Mouse (Mus musculus) forebrain, embryonic 13.5 days (tissue): Measurements from ENCODE around the gene Cwc22. TPM values are rescaled to one million over a fixed set of nuclear protein-coding genes. Genes with fewer than 3 reads are reported as not detected.

ENCODE experiments used
- ATAC-seq: fragments of 200-750 bp; cut with Nextera tagmentation; 2 replicates; pipeline ENCODE4 v1.8.0; 2017
- H3K27ac ChIP-seq: fragments of 300-500 bp; sonication (generic); 2 replicates; pipeline ENCODE4 v1.5.1; 2015; ENCODE audit warnings: inconsistent platforms, mild to moderate bottlenecking, moderate library complexity
- H3K27me3 ChIP-seq: fragments of 300-500 bp; sonication (generic); 2 replicates; pipeline ENCODE4 v1.6.1; 2015; ENCODE audit warnings: mild to moderate bottlenecking, inconsistent platforms
- H3K36me3 ChIP-seq: fragments of 300-500 bp; sonication (generic); 2 replicates; pipeline ENCODE4 v1.6.1; 2015; ENCODE audit warnings: mild to moderate bottlenecking, inconsistent platforms; ENCODE audit not compliant: poor library complexity, severe bottlenecking
- H3K4me1 ChIP-seq: fragments of 300-500 bp; sonication (generic); 2 replicates; pipeline ENCODE4 v1.6.1; 2015; ENCODE audit warnings: inconsistent platforms
- H3K4me2 ChIP-seq: fragments of 300-500 bp; sonication (generic); 2 replicates; pipeline ENCODE4 v1.6.1; 2015; ENCODE audit warnings: inconsistent platforms, mild to moderate bottlenecking, moderate library complexity
- H3K4me3 ChIP-seq: fragments of 300-500 bp; sonication (generic); 2 replicates; pipeline ENCODE4 v1.5.1; 2015; ENCODE audit warnings: mild to moderate bottlenecking, inconsistent platforms
- H3K9ac ChIP-seq: fragments of 300-500 bp; sonication (generic); 2 replicates; pipeline ENCODE4 v1.6.1; 2015; ENCODE audit warnings: mild to moderate bottlenecking, inconsistent platforms
- H3K9me3 ChIP-seq: fragments of 300-500 bp; sonication (generic); replicated peaks from 2 replicates; pipeline ENCODE4 v1.6.1; 2016; ENCODE audit warnings: inconsistent platforms
- WGBS: fragments of 180-500 bp; shearing (Covaris S2); methylation state at CpG from one replicate; pipeline ENCODE4 v1.1.7; 2015; 5-methylcytosine and 5-hydroxymethylcytosine counted together
- polyA plus RNA-seq: library from polyadenylated mRNA; unstranded; fragments of >200 nt; fragmentation: Nextera tagmentation; extraction: Ambion mirVana; gene quantifications from 2 replicates; pipeline ENCODE4 v1.2.1, GENCODE M21; 2015

Gene Cwc22
- polyA plus RNA-seq, 1 experiment from 2014 or later, result 30.2 TPM

DNA sequence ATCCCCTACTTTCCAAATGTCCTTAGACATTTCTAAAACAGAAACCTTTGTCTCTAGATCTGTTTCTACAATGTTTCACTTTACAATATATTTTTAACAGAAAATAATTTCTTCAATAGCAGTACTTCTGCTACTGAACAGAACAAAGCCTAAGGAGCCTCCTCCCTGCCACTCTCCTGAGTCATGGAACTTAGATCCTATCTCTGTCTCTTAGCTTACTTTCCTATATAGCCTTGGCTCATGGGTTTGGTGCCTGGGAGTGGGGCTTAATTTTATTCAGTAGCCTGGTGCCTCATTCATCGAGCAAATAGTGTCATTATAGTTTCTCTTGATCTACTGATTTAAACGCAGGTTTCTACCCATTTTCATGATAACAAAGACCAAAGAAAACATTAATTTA is 4.2 kb downstream of the Cwc22 start:
- ATAC-seq, result no peak
- H3K27me3 ChIP-seq, result no peaks in the 10 kb centered on the region

DNA sequence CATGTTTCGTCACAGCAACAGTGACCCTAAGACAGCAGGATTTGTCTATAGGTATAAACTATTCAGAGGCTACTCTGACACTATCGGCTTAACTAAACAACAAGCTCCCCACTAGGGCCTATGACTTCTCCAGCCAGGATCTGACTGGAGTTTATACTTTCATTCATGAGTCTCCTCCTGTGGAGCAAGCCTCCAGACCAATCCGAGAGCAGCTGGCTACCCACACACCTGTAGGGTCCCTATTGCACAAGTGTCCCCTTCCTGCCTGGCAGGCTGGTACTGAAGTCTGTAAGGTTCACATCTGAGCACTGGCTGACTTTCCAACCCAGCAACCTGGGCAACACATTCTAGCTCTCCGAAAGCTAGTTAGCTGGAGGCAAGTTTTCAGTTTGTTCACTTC is 7.9 kb downstream of the Cwc22 start:
- Histone ChIP-seq H3K9ac (no peak overlapping the region), H3K27me3 (no peaks in the 10 kb centered on the region), H3K4me2 (no peak overlapping the region), H3K4me1 (no peaks in the 10 kb centered on the region; the same call in 1 of the 2 replicates), H3K27ac (no peak overlapping the region), H3K9me3 (no peaks in the 10 kb centered on the region), H3K36me3 (peaks cover 29% of the 10 kb centered on the region), H3K4me3 (no peak overlapping the region)
- 98% methylated on average over 4 of the region's 4 CpGs for WGBS
- no peak for ATAC-seq

More for the DNA sequence above, 4.2 kb downstream of the Cwc22 start:
- no peak overlapping the region for H3K9ac ChIP-seq
- no peak overlapping the region for H3K4me3 ChIP-seq
- H3K4me1 ChIP-seq, result peaks cover 13% of the 10 kb centered on the region
- 94% methylated on average over 2 of the region's 2 CpGs for WGBS
- no peaks in the 10 kb centered on the region for H3K9me3 ChIP-seq
- H3K4me2 ChIP-seq, result no peak overlapping the region
- H3K36me3 ChIP-seq, result no peaks in the 10 kb centered on the region
- no peak overlapping the region for H3K27ac ChIP-seq

DNA sequence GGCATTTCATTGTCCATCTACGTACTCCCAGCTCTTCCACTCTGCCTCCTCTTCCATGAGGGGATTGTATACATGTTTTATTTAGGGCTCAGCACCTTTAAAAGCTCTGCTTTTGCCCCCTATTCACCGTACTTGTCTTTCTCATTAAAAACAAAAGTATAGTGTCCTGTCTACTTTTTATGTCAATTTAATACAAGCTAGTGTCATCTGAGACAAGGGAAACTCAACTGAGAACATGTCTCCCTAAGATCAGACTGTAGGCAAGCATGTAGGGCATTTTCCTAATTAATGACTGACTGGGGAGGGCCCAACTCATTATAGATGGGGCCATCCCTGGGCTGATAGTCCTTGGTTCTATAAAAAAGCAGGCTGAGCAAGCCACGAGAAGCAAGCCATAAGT is 8.4 kb downstream of the Cwc22 start:
- no peak overlapping the region for H3K4me3 ChIP-seq
- H3K4me2 ChIP-seq, result no peak overlapping the region
- ATAC-seq, result no peak
- 73% methylated on average over 3 of the region's 3 CpGs for WGBS
- no peaks in the 10 kb centered on the region; the same call in 1 of the 2 replicates for H3K4me1 ChIP-seq
- peaks cover 29% of the 10 kb centered on the region for H3K36me3 ChIP-seq
- H3K27me3 ChIP-seq, result no peaks in the 10 kb centered on the region
- H3K9me3 ChIP-seq, result no peaks in the 10 kb centered on the region
- no peak overlapping the region for H3K27ac ChIP-seq
- H3K9ac ChIP-seq, result no peak overlapping the region

DNA sequence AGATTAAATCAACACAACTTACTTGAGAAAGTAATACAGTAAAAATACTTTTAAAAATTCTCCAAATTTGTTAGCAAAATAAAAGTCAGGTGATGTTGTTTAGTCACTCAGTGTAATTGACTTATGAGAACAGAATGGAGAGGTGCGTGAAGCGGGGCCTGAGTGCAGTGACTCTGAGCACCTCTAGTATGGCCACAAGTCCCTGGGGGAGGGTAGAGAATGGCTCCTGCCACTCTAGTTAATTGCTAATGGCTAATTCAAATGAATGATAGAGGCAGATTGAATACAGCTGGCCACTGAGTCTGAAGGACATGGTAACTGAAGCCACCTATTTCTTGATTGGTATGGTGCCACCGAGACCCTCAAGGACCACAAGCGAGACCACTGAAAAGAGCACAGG is 12.0 kb downstream of the Cwc22 start:
- no peaks in the 10 kb centered on the region for H3K9me3 ChIP-seq
- ATAC-seq, result no peak
- no peaks in the 10 kb centered on the region for H3K27me3 ChIP-seq
- no peak overlapping the region for H3K27ac ChIP-seq
- H3K36me3 ChIP-seq, result peaks cover 60% of the 10 kb centered on the region
- H3K4me1 ChIP-seq, result no peaks in the 10 kb centered on the region; the same call in 1 of the 2 replicates
- H3K4me2 ChIP-seq, result no peak overlapping the region
- no peak overlapping the region for H3K9ac ChIP-seq
- 87% methylated on average over 4 of the region's 4 CpGs for WGBS
- H3K4me3 ChIP-seq, result no peak overlapping the region

DNA sequence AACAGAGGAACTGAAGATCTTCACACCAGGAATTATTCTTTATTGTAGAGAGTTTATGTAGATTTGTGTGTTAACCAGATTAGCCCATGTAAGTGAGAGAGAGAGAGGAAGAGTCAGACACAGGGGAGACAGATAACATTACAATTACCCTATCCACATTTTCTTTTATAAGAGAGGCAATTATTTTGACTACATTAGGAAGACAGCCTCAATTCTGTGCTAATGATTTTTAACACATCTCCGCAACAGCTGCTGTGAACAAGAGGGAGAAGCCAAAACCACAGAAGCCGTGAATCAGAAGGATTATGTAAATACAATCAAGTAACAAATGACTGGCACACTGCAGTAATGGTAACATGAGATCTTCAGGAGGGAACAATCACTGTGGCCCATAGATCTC is 12.5 kb downstream of the Cwc22 start:
- no peaks in the 10 kb centered on the region; the same call in 1 of the 2 replicates for H3K4me1 ChIP-seq
- H3K9ac ChIP-seq, result no peak overlapping the region
- peak; percentile 41; the same call in 1 of the 2 replicates for ATAC-seq
- no peak overlapping the region for H3K4me2 ChIP-seq
- no peak overlapping the region for H3K4me3 ChIP-seq
- no peaks in the 10 kb centered on the region for H3K9me3 ChIP-seq
- H3K27ac ChIP-seq, result no peak overlapping the region
- 47% methylated on average over 2 of the region's 2 CpGs for whole genome bisulfite sequencing
- no peaks in the 10 kb centered on the region for H3K27me3 ChIP-seq
- peaks cover 65% of the 10 kb centered on the region for H3K36me3 ChIP-seq

DNA sequence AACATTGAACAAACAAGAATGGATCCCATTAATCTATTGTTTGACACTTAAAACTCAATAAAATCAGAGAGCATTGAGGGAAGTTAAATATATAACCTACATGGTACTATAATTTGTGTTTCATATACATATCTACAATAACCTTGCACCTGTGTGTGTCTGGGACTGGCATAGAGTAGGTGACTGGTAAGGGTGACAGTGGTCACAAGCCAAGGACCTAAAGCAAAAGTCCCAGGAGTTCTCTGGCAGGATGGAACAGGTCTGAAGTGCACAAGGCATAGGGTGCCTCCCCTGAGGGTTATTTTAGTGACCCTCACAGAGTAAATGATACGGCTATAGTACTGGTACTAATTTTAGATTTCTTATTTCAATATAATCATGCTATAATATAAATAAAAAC is 14.2 kb downstream of the Cwc22 start:
- Histone ChIP-seq H3K36me3 (peaks cover 82% of the 10 kb centered on the region), H3K9me3 (no peaks in the 10 kb centered on the region), H3K27me3 (no peaks in the 10 kb centered on the region), H3K4me1 (no peaks in the 10 kb centered on the region; the same call in 1 of the 2 replicates), H3K4me2 (no peak overlapping the region), H3K4me3 (no peak overlapping the region), H3K27ac (no peak overlapping the region), H3K9ac (no peak overlapping the region)
- WGBS, result 92% methylated on average over 1 of the region's 1 CpGs
- ATAC-seq, result no peak

DNA sequence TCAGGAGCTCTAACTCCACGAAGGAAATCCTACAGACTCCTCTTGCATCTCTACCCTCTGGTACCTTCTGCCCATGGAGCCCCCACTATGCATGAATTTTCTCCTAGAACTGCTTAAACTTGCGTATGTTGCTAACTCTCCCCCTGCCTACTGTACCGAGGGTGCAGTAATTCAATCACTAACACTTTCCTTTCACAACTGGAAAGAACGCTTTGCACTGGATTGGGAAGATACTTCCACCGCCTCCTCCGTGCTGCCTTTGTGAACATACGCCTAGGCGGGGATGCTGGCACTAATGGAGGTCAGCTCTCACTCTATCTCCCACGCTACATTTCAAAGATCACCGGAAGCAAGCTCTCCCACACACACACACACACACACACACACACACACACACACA is 17.8 kb downstream of the Cwc22 start:
- H3K4me1 ChIP-seq, result no peaks in the 10 kb centered on the region
- H3K36me3 ChIP-seq, result peaks cover 73% of the 10 kb centered on the region
- no peak overlapping the region for H3K4me3 ChIP-seq
- H3K27ac ChIP-seq, result no peak overlapping the region
- no peak overlapping the region for H3K4me2 ChIP-seq
- no peak overlapping the region for H3K9ac ChIP-seq
- over 99% methylated on average over 10 of the region's 10 CpGs for WGBS
- ATAC-seq, result no peak
- H3K9me3 ChIP-seq, result no peaks in the 10 kb centered on the region
- H3K27me3 ChIP-seq, result no peaks in the 10 kb centered on the region

DNA sequence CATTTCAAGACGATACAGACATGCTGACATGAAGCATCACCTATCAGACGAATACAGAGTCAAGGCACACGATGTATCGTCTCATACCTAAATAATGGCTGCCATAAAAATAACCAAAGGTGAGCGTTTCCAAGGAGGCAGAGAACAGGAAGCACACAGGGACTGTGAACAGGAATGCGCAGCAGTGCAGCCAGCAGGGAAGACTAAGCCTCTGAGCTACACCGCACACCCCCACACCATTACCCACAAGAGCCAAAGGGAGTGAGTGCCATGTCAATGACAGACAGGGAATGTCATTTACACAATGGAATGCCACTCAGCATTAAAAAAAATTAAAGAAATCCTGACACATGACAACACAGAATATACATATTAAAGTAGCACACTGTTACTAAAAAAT is 19.7 kb downstream of the Cwc22 start:
- peaks cover 75% of the 10 kb centered on the region for H3K36me3 ChIP-seq
- H3K27me3 ChIP-seq, result no peaks in the 10 kb centered on the region

DNA sequence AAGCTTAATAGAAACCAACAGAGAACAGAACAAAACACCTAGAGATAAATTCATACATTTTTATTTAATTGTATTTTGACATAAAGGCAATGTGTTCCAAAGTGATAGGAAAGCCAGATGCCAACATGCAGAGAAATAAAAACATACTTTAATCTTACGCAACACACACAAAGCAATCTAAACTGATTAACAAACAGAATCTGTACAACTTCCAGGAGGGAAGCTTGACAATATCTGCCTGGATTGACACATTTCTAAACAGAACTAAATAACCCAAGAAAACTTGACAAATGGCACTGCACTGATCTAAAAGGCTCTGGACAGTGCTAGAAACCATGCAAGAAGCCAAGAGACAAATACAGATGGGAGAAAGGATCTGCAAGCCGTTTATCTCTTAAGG is 20.2 kb downstream of the Cwc22 start:
- no peak overlapping the region for H3K4me3 ChIP-seq
- H3K27ac ChIP-seq, result no peak overlapping the region
- H3K9ac ChIP-seq, result no peak overlapping the region
- no peaks in the 10 kb centered on the region for H3K9me3 ChIP-seq
- no peaks in the 10 kb centered on the region for H3K27me3 ChIP-seq
- H3K36me3 ChIP-seq, result peaks cover 75% of the 10 kb centered on the region
- H3K4me1 ChIP-seq, result no peaks in the 10 kb centered on the region
- WGBS, result 92% methylated on average over 2 of the region's 2 CpGs
- no peak for ATAC-seq
- no peak overlapping the region for H3K4me2 ChIP-seq

More for the DNA sequence above, 19.7 kb downstream of the Cwc22 start:
- H3K4me2 ChIP-seq, result no peak overlapping the region
- no peak overlapping the region for H3K9ac ChIP-seq
- 94% methylated on average over 7 of the region's 7 CpGs for WGBS
- no peak for ATAC-seq
- no peaks in the 10 kb centered on the region for H3K4me1 ChIP-seq
- no peak overlapping the region for H3K4me3 ChIP-seq
- H3K27ac ChIP-seq, result no peak overlapping the region
- no peaks in the 10 kb centered on the region for H3K9me3 ChIP-seq

DNA sequence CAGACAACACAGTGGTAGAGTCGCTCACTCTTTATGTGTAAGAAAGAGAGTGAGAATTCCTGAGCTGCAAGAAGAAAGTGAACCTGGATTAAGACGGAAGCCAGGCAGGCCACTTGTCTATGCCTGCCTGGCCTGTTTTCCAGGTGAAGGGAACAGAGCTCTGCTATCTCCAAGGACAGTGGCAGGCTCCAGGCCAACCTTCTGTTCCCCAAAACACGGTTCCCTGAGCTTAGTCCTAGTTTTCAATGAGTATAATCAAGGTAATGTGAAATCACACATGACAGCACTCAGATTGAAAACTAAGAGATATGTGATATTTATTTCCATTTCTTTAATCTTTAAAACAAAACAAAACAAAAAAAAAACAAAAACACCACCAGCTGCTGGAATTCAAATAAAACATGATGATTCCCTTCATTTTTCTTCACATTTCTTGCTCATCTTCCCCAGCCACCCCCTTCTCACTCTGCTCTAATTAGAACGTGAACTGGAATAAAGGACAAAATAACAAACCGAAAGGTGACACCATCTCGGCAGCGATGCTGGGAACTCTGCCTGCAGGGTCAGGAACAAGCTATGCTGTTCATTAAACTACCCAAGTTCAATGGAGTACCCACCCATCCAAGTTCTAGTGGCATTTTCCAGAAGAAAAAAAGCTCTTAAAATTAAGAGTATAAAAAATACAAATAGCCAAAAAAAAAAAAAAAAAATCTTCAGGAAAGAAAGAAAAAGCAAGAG is 20.8 kb downstream of the Cwc22 start:
- H3K4me1 ChIP-seq, result no peaks in the 10 kb centered on the region
- no peak overlapping the region for H3K9ac ChIP-seq
- no peak overlapping the region for H3K4me2 ChIP-seq
- no peaks in the 10 kb centered on the region for H3K9me3 ChIP-seq
- H3K27me3 ChIP-seq, result no peaks in the 10 kb centered on the region
- no peak overlapping the region for H3K4me3 ChIP-seq
- 72% methylated on average over 7 of the region's 7 CpGs for WGBS
- no peak overlapping the region for H3K27ac ChIP-seq
- H3K36me3 ChIP-seq, result peaks cover 75% of the 10 kb centered on the region
- no peak for ATAC-seq

DNA sequence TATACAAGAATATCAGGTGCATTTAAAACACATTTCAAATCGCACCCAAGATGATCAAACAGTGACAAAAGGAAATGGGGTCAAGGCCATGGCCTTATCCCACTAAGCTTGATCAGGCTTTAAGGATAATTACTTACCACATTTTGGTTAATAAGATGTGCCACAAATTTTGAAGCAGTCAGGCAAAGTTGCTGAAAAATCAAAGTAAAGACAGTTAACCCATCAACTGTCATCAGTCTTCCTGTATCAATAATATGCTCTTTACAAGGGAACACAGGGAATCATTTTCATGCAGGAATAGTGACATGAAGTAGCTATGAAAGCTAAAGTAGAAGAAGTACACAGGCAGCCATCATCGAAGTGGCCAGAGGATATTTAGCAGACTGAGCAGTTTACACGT is 22.2 kb downstream of the Cwc22 start:
- no peak for ATAC-seq
- Histone ChIP-seq H3K36me3 (peaks cover 69% of the 10 kb centered on the region), H3K4me3 (no peak overlapping the region), H3K9me3 (no peaks in the 10 kb centered on the region), H3K27me3 (no peaks in the 10 kb centered on the region), H3K9ac (no peak overlapping the region), H3K4me1 (no peaks in the 10 kb centered on the region), H3K27ac (no peak overlapping the region), H3K4me2 (no peak overlapping the region)
- WGBS, result 96% methylated on average over 3 of the region's 3 CpGs

DNA sequence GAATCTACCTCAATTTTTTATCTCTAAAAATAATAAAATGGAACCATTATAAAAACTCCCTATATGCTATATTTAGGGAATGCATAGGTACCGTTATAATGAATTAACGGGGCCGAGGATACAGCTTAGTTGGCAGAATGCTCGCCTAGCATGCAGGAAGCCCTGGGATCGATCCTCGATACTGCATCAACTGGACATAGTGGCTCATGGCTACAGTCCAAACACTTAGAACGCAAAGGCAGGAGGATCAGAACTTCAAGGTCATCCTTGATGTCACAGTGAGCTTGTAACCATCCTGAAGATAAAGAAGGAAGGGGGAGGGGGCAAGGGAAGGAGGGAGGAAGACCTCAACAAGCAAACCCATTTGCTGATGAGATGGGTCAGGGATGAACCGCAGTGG is 23.0 kb downstream of the Cwc22 start:
- Histone ChIP-seq H3K9ac (no peak overlapping the region), H3K4me1 (no peaks in the 10 kb centered on the region), H3K36me3 (peaks cover 65% of the 10 kb centered on the region), H3K27ac (no peak overlapping the region), H3K27me3 (no peaks in the 10 kb centered on the region), H3K9me3 (no peaks in the 10 kb centered on the region), H3K4me2 (no peak overlapping the region), H3K4me3 (no peak overlapping the region)
- WGBS, result 97% methylated on average over 8 of the region's 8 CpGs
- ATAC-seq, result no peak

DNA sequence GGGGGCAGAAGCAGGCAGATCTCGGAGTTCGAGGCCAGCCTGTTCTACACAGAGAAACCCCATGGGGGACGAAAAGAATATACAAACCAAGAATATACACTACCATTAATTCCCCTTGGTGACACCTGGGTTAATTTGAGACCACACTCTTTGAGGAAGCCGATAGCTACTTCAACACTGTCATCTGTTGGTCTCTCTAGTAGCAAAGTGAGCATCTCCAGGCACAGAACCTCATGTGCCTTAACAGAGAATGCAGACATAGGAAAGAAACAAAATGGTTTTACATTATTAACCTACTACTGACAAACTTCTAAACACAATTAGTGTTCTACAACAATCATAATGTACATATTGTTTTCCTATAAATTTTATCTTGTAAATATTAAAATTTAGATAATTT is 24.9 kb downstream of the Cwc22 start:
- 94% methylated on average over 4 of the region's 4 CpGs for WGBS
- ATAC-seq, result no peak
- Histone ChIP-seq H3K36me3 (peaks cover 64% of the 10 kb centered on the region), H3K27me3 (no peaks in the 10 kb centered on the region), H3K27ac (no peak overlapping the region), H3K9ac (no peak overlapping the region), H3K4me3 (no peak overlapping the region), H3K4me2 (no peak overlapping the region), H3K9me3 (no peaks in the 10 kb centered on the region), H3K4me1 (no peaks in the 10 kb centered on the region)
